Mouse (Mus musculus): ENCODE results near the gene Pnpla2. TPM values are rescaled to one million over a fixed set of nuclear protein-coding genes. Genes with fewer than 3 reads are reported as not detected.
"Not testable (repeated sequence)": the region's sequence is repeated elsewhere in the genome, so short reads cannot be mapped to it uniquely, and the experiment has no call there.

Pnpla2 gene
- polyA plus RNA-seq, 1 experiment from 2014 or later: 45.7 TPM

DNA sequence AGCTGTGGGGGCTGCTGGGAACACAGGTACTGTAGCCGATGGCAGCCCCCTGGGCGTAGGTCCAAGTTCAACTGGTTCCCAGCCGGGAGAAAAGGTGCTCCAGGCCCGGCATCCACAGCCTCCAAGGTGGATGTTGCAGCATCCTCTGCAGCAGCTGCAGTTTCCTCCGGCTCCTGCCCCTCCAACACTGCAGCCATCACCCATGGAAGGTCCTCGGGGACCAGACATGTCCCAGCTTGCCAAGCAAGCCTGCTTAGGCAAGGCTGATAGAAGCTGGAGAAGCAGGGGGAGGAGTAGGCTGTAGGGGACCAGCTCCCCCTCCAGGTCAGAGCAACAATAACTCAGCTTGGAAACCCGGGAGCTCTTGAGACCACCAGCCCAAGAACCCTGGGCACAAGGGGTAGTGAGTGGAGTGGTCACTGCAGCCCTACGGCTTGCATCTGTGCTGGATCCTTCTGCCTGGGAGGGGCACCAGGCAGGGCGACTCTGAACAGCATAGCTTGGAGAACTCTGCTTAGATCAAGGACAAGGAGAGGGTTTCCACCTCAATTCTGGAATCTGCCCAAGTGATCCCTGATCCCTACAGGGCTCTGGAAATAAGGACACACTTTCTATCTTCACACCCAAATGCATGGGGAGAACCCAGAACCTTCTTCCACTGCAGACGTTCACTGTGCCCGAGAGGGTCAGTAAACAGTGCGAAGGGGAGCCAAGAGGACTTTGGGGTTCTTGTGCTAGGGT lies 11.7 kb upstream of the Pnpla2 start:
- peaks cover 22% of the 10 kb centered on the region for H3K4me1 ChIP-seq (ENCODE audit: control insufficient read depth, insufficient read depth, low read length)
- H3K36me3 ChIP-seq (ENCODE audit: control insufficient read depth, insufficient read depth, low read length): 0 out of 2 replicates have a peak, but pooled peaks cover 3% of the 10 kb centered on the region
- peak overlapping the region; percentile 64 for H3K4me3 ChIP-seq (ENCODE audit: low read length)
- no peaks in the 10 kb centered on the region for H3K9me3 ChIP-seq (ENCODE audit: control insufficient read depth, low read length)
- H3K9ac ChIP-seq (ENCODE audit: low read depth, low read length): peak overlapping the region; percentile 71
- WGBS: 15% methylated on average over 12 of the region's 12 CpGs
- H3K27ac ChIP-seq (ENCODE audit: low read length): peak overlapping the region; percentile 63
- H3K27me3 ChIP-seq (replicated peaks; ENCODE audit: control insufficient read depth, insufficient read depth, low read length): no peaks in the 10 kb centered on the region
- peak; percentile 5 for ATAC-seq
- peak overlapping the region; percentile 97 for H3K4me2 ChIP-seq (ENCODE audit: low read depth, low read length)

DNA sequence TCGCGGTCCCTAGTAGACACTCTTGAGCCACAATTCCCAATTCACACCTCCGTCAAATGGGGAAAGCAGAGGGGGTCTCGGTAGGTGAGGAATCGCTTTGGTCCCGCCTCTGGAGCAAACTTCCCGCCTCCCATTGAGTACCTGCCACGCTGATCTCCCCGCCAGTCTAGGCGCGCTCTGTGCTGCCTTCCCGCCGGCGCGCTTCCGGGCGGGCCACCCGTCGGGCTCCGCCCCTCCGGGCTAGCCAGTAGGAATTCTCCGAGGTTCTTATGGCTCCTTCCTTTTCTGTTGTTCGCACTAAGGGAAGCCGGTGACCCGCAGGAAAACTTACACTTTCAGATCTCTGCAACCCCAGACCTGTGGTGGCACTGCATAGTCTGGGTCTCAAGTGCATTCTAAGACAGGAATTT lies 11.2 kb upstream of the Pnpla2 start, which contains the start of gene Pidd1:
TSS of gene Pidd1 (minus strand) at position 198 of the 410 bp plus-strand sequence.
- peak within 1 kb of the TSS; percentile 64 for H3K4me3 ChIP-seq (ENCODE audit: low read length)
- peaks cover 28% of the 10 kb centered on the region for H3K4me1 ChIP-seq (ENCODE audit: control insufficient read depth, insufficient read depth, low read length)
- ATAC-seq: peak; percentile 70
- H3K9ac ChIP-seq (ENCODE audit: low read depth, low read length): peak within 1 kb of the TSS; percentile 71
- 0% methylated on average over 25 of the region's 25 CpGs for WGBS
- H3K27ac ChIP-seq (ENCODE audit: low read length): peak within 1 kb of the TSS; percentile 81
- 0 out of 2 replicates have a peak, but pooled peaks cover 2% of the 10 kb centered on the region for H3K36me3 ChIP-seq (ENCODE audit: control insufficient read depth, insufficient read depth, low read length)
- H3K9me3 ChIP-seq (ENCODE audit: control insufficient read depth, low read length): no peaks in the 10 kb centered on the region
- peak within 1 kb of the TSS; percentile 97 for H3K4me2 ChIP-seq (ENCODE audit: low read depth, low read length)
- H3K27me3 ChIP-seq (replicated peaks; ENCODE audit: control insufficient read depth, insufficient read depth, low read length): no peaks in the 10 kb centered on the region

DNA sequence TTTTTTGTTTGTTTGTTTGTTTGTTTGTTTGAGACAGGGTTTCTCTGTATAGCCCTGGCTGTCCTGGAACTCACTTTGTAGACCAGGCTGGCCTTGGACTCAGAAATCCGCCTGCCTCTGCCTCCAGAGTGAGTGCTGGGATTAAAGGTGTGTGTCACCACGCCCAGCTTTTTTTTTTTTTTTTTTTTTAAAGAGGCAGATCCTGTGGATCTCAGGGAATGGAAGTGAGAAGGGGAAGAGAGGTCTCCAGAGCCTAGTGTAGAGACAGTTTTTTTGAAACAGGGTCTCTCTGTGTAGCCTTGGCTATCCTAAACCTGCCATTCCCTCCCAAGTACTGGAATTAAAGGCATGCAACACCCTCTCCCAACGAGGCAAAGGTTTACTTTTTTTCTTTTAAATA lies 8.6 kb upstream of the Pnpla2 start:
- not testable (repeated sequence) for H3K9ac ChIP-seq (ENCODE audit: low read depth, low read length); H3K9me3 ChIP-seq (ENCODE audit: control insufficient read depth, low read length); H3K27me3 ChIP-seq (replicated peaks; ENCODE audit: control insufficient read depth, insufficient read depth, low read length); ATAC-seq; H3K27ac ChIP-seq (ENCODE audit: low read length)
- peak overlapping the region; percentile 52; the same call in 1 of the 2 replicates for H3K4me2 ChIP-seq (ENCODE audit: low read depth, low read length)
- 67% methylated on average over 3 of the region's 3 CpGs for whole genome bisulfite sequencing
- H3K4me3 ChIP-seq (ENCODE audit: low read length): peak overlapping the region; percentile 77; the same call in 1 of the 2 replicates
- H3K4me1 ChIP-seq (ENCODE audit: control insufficient read depth, insufficient read depth, low read length): peaks cover 34% of the 10 kb centered on the region
- peaks cover 10% of the 10 kb centered on the region; the same call in 1 of the 2 replicates for H3K36me3 ChIP-seq (ENCODE audit: control insufficient read depth, insufficient read depth, low read length)

DNA sequence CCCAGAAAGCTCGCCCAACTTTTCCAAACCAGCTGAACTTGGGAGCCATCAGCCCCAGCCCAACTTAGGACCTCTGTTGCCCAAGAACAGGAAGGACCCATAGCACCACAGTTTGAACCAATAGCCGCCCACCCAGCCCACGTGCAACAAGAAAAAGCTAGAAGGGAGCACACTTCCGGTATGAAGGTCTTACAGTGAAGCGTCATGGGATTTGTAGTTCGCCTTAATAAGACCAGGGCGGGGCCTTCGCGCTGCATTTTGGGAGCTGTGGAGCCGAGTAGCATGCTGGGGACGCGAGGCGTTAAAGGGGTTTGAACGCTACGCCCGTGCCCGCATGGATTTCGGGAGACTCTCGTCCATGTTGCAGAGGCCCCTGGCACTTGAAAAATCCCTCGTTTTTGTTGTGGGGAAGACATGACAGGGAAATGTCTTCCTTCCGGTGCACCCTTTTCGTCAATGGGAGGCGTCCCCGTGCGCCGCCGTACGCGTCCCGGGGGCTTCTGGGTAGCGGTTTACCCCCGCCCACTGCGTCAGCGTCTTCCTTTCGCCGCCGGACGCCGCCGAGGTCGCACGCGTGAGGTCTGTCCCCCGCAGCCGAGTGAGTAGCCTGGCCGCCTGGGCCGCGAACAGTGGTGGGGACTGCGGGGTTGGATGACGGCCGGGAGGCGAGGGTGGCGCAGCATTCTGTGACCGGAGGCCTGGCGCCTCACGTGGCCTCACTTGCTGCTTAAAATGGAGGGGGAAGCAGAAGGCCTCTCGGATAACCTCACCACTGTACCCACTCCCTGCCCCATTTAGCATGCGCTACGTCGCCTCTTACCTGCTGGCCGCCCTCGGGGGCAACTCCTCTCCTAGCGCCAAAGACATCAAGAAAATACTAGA lies 7.6 kb upstream of the Pnpla2 start, which contains the start of gene Rplp2:
TSS of gene Rplp2 (plus strand) at position 261 of the 882 bp plus-strand sequence.
- peak within 1 kb of the TSS; percentile 77 for H3K4me3 ChIP-seq (ENCODE audit: low read length)
- under 1% methylated on average over 63 of the region's 63 CpGs for WGBS
- no peaks in the 10 kb centered on the region for H3K27me3 ChIP-seq (replicated peaks; ENCODE audit: control insufficient read depth, insufficient read depth, low read length)
- no peaks in the 10 kb centered on the region for H3K9me3 ChIP-seq (ENCODE audit: control insufficient read depth, low read length)
- peaks cover 32% of the 10 kb centered on the region for H3K4me1 ChIP-seq (ENCODE audit: control insufficient read depth, insufficient read depth, low read length)
- peak; percentile 90 for ATAC-seq
- peak within 1 kb of the TSS; percentile 91 for H3K9ac ChIP-seq (ENCODE audit: low read depth, low read length)
- H3K4me2 ChIP-seq (ENCODE audit: low read depth, low read length): peak within 1 kb of the TSS; percentile 63
- H3K36me3 ChIP-seq (ENCODE audit: control insufficient read depth, insufficient read depth, low read length): peaks cover 14% of the 10 kb centered on the region; the same call in 1 of the 2 replicates
- peak within 1 kb of the TSS; percentile 88 for H3K27ac ChIP-seq (ENCODE audit: low read length)

DNA sequence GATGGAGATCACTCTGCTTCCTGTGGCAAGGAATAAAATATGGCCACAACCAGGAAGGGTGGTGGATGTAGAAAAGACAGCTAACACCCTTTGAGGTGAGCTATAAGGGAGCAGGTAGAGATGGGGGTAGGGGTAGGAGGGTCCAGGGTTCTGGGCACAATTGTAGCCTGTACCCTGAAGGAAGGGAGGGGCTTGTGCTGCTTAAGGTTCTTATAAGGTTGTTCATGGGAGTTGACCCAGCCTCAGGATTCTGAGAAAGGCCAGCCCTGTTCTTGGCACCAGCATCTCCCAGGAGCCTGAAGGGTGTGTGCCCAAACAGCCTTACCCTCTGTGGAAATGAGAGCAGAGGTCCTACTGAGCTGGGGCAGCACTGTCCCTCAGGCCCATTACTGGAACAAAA lies 3.1 kb upstream of the Pnpla2 start:
- peaks cover 14% of the 10 kb centered on the region; the same call in 1 of the 2 replicates for H3K36me3 ChIP-seq (ENCODE audit: control insufficient read depth, insufficient read depth, low read length)
- no peak overlapping the region for H3K4me3 ChIP-seq (ENCODE audit: low read length)
- no peak overlapping the region for H3K9ac ChIP-seq (ENCODE audit: low read depth, low read length)
- no peak overlapping the region for H3K27ac ChIP-seq (ENCODE audit: low read length)
- ATAC-seq: no peak
- peaks cover 21% of the 10 kb centered on the region for H3K4me1 ChIP-seq (ENCODE audit: control insufficient read depth, insufficient read depth, low read length)
- H3K4me2 ChIP-seq (ENCODE audit: low read depth, low read length): no peak overlapping the region
- H3K9me3 ChIP-seq (ENCODE audit: control insufficient read depth, low read length): no peaks in the 10 kb centered on the region
- no peaks in the 10 kb centered on the region for H3K27me3 ChIP-seq (replicated peaks; ENCODE audit: control insufficient read depth, insufficient read depth, low read length)

DNA sequence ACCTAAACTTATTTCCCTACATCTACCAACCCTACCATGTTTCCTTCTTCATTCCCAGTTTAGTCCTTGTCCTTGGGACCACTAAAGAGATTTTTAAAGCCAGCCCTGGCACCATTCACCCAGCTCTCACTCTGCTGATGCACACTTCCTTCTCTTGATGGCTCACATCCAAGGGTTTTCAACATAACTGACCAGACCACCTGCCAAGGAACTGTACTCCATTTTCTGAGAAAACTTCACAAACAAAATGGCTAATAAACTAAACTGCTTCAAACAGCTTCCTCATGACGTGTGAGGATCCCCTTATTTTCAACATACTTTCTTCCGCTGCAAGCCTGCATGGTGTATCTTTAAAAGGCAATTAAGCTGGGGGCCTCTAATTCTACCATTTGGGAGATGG lies 1.4 kb upstream of the Pnpla2 start:
- Histone ChIP-seq H3K27ac (ENCODE audit: low read length) (no peak overlapping the region), H3K4me3 (ENCODE audit: low read length) (no peak overlapping the region), H3K36me3 (ENCODE audit: control insufficient read depth, insufficient read depth, low read length) (peaks cover 14% of the 10 kb centered on the region; the same call in 1 of the 2 replicates), H3K4me2 (ENCODE audit: low read depth, low read length) (no peak overlapping the region), H3K27me3 (replicated peaks; ENCODE audit: control insufficient read depth, insufficient read depth, low read length) (no peaks in the 10 kb centered on the region), H3K9me3 (ENCODE audit: control insufficient read depth, low read length) (no peaks in the 10 kb centered on the region), H3K4me1 (ENCODE audit: control insufficient read depth, insufficient read depth, low read length) (peaks cover 22% of the 10 kb centered on the region), H3K9ac (ENCODE audit: low read depth, low read length) (no peak overlapping the region)
- ATAC-seq: no peak
- 76% methylated on average over 2 of the region's 2 CpGs for WGBS

DNA sequence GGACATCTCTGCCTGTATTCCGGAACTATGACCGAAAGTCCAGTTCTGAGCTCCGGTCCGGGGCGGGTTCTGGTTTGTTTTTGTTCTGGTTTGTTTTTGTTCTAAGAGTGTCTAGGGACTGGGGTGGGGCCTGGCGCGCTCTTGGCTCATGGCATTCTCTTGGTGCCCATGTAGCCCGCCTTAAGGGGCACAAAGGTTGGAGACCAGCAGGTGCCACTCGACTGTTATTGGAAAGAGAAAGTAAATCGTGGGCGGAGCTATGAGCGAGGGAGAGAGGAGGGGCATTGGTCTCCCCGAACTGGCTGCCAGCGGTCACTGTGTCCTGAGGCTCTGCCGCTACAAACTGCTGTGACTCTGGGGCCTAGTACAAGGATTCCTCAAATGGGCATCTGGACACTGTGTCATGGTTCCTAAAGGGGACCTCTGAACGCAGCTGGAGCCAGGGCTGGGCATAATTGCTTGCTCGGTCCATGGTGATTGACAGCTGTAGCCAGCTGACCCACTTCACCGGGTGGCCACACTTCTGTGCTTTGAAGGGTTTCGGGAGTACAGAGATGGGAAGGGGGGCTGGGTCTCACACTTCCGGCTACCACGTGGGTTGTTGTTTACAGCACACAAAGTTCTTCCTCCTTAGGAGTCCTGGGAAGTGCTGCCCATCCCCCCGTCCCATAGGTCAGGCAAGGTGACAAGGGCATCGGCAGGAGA lies 764 bp downstream of the Pnpla2 start:
- Histone ChIP-seq H3K9ac (ENCODE audit: low read depth, low read length) (peak overlapping the region; percentile 80), H3K27ac (ENCODE audit: low read length) (peak overlapping the region; percentile 88), H3K4me2 (ENCODE audit: low read depth, low read length) (peak overlapping the region; percentile 82), H3K36me3 (ENCODE audit: control insufficient read depth, insufficient read depth, low read length) (peaks cover 11% of the 10 kb centered on the region), H3K4me1 (ENCODE audit: control insufficient read depth, insufficient read depth, low read length) (peaks cover 20% of the 10 kb centered on the region), H3K9me3 (ENCODE audit: control insufficient read depth, low read length) (no peaks in the 10 kb centered on the region), H3K27me3 (replicated peaks; ENCODE audit: control insufficient read depth, insufficient read depth, low read length) (0 out of 2 replicates have a peak, but pooled peaks cover 2% of the 10 kb centered on the region), H3K4me3 (ENCODE audit: low read length) (peak overlapping the region; percentile 73)
- peak; percentile 43 for ATAC-seq
- 3% methylated on average over 23 of the region's 23 CpGs for WGBS

DNA sequence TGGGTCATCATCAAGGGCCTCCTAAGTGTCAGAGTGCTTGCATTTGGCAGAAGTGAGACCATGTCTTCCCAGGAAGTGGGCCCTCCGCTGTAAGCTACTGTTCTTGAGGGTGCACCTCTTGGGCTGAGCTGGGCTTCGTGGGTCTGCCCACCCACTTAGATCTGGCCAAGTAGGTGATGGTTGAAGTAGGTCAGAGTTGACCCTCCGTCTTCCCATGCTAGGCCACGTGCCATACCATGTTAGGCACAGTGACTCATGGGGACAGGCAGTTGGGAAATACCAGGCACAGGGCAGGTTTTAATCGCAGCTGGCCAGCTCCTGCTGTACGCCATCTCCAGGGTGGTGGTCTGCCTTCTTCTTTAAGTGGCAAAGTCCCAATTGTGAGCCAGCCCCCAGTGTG lies 1.7 kb downstream of the Pnpla2 start:
- no peak overlapping the region for H3K27ac ChIP-seq (ENCODE audit: low read length)
- H3K4me3 ChIP-seq (ENCODE audit: low read length): no peak overlapping the region
- 87% methylated on average over 6 of the region's 6 CpGs for WGBS
- no peak overlapping the region for H3K4me2 ChIP-seq (ENCODE audit: low read depth, low read length)
- H3K9ac ChIP-seq (ENCODE audit: low read depth, low read length): no peak overlapping the region
- peaks cover 5% of the 10 kb centered on the region for H3K27me3 ChIP-seq (replicated peaks; ENCODE audit: control insufficient read depth, insufficient read depth, low read length)
- peaks cover 29% of the 10 kb centered on the region for H3K4me1 ChIP-seq (ENCODE audit: control insufficient read depth, insufficient read depth, low read length)
- H3K9me3 ChIP-seq (ENCODE audit: control insufficient read depth, low read length): no peaks in the 10 kb centered on the region
- peaks cover 4% of the 10 kb centered on the region; the same call in 1 of the 2 replicates for H3K36me3 ChIP-seq (ENCODE audit: control insufficient read depth, insufficient read depth, low read length)
- ATAC-seq: no peak

Data from intestine, embryonic 16.5 days (tissue).